Mouse (Mus musculus): ENCODE measurements at regions not wholly inside any gene's neighbourhood (a gene's known extent, or its start where the extent isn't known, plus 50 kb on each side); places are given as distances from the start of the nearest gene placed in this dataset.
"Not testable (repeated sequence)": the region's sequence is repeated elsewhere in the genome, so short reads cannot be mapped to it uniquely, and the experiment has no call there.

DNA sequence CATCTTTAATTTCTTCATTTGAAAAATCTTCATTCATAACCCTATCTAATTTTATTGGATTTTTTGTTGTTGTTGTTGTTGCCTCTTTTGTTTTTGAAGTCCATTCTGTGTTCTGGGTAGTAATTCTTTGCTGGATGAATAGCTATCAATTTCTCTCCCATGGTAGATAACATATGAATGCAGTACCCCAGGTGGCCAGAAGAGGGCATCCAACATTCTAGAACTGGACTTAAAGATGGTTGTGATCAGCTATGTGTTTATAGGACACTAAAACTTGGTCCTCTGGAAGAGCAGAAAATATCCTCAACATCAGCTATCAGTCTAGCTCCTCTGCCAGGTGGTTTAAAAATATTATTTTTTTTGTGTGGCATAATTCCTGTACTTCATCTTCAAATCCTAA is 73.0 kb downstream of the Prl2c3 start:
- DNase-seq, result not testable (repeated sequence)

DNA sequence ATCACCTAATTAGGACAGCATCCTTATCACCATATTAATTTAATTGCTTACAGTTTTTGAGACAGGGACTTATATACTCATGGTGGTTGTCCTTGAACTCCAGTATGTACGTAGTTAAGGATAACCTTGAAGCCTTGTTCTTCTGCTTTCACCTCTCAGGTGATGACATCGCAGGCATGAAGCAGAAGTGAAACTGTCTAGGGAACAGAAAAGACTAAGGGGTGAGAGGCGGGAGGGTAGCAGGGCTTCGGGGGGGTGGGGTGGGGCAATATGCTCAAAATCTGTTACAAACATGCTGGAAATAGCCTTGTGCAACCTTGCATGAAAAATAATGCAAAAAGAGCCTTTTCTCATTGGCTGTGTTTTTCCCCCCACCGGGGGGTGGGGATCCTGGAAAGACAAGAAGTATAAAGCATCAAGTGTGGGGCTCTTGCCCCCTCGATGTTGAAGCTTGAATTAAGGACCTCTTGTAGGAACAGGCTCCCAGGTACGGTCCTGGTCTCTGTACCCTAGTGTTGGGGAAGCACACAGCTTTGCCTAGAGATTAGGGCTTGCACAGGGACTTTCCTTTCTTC is 81.8 kb downstream of the Prl2c3 start:
- not testable (repeated sequence) for DNase-seq

DNA sequence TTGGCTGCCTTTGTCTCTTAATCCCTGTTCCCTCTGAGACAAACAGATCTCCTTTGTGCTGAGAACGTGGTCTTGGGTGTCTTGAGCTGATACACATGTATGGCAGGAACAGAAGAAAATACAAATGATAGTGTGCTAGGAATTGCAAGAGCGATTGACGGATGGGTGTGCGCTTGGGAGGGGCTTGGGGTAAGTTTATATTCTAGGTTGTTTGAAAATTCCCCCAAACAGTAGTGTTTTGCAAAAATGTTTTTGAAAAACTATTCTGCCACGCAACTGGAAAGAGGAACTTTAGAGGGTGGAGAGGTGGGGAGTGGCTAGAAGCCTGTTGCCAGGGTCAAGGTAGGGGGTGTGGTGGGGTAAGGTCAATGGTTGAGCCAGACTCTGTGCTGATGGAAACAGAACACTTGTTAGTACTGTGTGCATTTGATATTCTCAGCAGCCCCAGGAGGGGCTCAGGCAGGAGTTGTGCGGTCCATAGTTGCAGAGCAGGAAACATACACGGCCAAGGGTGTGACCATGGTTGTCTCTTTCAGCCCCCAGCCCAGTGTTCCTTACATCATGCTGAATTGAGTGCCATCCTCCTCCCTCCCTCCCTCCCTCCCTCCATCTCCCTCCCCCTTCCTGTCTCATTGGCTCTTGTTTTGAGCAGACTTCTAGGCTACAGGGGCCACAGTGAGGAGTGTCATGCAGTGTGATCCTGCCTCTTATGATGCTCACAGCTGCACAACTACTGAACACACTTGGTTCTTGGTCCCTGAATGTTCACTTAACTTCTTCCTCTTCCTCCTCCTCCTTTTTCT is 88.2 kb downstream of the Prl2c3 start:
- DNase-seq, result no peak

DNA sequence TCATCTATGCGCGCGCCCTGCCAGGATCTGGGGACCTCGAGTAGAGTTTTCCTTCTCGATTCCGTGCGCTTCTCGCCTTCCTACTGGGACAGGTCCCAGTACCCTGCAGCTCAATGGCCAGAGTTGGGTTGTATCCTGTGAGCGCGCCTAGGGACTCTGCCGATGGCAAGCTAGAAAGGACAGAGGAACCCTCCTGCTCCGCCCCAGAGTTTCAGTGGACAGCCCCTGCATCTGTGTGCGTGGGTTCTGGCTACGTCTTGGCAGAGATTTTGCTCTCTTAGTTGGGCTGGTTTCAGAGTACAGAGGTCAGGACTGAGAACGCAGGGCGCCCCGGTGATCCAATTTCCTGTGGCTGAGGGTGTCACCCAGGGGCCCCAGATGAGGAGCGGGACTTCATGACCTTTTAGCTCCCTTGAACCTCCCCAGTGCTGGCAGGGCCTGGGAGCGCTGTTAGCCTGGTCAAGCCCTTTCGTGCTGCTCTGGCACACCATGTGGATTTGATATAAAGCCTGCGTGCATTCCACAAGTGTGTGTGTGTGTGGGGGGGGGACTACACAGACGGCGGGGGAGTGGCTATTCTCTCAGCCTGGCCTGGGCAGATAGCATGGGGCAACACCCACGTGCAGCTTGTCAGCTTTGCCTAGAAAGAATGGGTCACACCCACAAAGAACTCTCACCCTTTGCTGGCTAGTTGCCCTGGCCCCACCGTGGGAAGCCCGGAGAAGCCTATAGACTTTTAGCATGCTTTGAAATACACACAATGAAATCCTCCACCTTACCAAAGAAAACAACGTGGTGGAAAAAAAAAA is 96.9 kb downstream of the Prl2c3 start:
- DNase-seq, result peak; percentile 15

DNA sequence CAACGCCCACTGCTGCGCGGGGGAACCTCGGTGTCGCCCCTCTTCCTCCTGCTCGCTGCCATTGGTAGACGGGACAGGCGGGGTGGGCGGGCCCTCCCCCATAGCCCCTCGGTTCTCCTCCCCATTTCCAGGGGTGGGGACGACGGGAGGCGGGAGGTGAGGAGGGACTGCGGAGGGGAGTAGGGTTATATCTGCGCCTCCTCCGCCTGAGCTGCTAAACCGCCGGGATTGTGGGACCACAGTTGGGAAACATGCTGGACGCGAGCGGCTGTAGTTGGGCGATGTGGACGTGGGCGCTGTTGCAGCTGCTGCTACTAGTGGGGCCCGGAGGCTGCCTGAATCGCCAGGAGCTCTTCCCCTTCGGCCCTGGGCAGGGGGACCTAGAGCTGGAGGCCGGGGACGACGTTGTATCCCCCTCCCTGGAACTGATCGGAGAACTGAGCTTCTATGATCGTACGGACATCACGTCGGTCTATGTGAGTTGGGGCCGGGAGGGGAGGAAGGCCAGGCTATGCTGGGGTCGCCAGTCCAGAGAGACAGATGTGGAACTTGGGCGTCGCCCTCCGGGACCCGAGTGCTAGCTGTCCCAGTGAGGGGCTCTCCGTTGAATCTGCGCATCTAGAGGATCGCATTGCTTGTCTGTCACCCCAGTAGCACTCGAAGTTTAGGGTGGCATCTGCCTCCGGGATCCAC is 97.6 kb downstream of the Prl2c3 start:
- not testable (repeated sequence) for DNase-seq

DNA sequence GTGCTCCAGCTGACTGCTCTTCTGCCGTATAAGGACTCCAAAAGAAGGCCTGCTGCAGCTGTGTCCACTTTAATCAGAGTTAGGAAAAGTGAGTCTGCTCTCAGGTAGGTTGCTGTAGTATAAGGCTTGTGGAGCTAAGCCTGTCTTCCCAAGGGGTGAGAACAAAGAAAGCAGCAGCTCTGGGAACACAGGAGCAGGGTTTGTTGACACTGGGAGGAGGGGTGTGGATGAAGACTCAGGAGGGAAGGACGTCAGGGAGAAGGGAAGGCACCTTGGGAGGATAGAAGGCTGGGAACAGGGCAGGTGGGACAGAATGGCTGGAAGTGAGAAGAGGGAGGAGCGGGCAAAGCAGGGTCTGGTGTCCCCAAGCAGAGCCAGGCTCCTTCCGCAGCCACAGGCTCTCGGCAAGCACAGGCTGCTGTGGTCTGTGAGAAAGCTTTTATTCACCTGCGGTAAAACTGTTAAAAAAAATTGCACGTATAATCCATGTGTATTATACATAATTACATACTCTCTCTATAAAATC is 106.2 kb downstream of the Prl2c3 start:
- DNase-seq, result not testable (repeated sequence)

DNA sequence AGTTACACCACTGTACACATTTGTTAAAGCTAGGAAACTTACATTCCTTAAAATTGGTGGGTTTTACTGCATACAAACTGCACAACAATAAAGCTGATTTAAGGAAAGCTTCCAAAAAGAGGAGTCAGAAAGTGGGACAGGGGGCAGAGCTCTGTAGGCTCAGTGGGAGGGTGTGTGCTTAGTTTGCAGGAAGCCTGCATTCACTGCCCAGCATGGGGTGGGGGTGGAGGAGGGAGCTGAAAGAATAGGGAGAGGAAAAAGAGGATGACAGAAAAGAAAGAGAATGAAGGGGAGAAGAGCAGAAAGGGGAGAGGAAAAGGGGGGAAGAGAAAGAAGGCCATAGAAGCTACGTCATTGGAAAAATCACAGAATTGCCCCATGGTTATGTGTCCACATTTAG is 111.1 kb downstream of the Prl2c3 start:
- not testable (repeated sequence) for DNase-seq

DNA sequence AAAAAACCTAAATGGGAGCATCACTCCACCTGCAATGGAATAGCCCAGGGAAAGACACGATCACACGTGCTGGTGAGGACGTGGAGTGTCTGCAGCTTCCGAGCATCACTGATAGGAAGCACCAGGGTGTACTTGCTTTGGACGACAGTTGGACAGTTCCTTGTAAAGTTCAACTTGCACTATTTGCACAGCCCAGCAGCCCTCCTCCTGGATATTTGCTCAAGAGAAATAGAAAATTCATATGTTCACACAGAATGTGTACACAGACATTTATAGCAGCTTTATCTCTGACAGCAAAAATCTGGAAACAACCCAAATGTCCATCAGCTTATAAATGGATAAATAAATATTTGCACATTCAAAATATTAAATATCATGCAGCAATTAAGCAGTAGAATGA is 111.7 kb downstream of the Prl2c3 start:
- DNase-seq, result not testable (repeated sequence)

DNA sequence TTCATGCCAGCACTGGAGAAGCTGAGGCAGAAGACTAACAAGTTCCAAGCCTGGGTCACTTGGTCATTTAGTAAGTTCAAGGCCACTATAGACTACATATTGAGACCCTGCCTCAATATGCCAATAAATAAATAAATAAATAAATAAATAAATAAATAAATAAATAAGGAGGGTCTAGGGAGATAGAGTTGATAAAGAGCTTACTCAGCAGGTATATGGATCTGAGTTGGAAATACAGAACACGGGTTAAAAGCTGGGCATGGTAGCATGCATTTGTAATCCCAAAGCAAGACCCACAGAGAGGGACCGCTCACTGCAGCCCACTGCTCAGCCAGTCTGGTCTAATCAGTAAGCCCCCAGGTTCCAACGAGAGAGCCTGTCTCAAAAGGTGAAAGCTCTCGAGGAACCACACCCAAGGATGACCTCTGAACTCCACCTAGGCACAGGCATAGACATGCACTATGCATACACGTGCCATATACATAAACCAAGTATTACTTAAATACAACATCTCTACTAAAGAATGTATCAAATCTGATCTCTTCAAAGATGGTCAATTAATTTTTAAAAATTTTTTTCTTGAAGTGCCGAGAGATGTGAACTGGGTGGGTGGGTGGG is 115.4 kb downstream of the Ero1lb start:
- not testable (repeated sequence) for DNase-seq

DNA sequence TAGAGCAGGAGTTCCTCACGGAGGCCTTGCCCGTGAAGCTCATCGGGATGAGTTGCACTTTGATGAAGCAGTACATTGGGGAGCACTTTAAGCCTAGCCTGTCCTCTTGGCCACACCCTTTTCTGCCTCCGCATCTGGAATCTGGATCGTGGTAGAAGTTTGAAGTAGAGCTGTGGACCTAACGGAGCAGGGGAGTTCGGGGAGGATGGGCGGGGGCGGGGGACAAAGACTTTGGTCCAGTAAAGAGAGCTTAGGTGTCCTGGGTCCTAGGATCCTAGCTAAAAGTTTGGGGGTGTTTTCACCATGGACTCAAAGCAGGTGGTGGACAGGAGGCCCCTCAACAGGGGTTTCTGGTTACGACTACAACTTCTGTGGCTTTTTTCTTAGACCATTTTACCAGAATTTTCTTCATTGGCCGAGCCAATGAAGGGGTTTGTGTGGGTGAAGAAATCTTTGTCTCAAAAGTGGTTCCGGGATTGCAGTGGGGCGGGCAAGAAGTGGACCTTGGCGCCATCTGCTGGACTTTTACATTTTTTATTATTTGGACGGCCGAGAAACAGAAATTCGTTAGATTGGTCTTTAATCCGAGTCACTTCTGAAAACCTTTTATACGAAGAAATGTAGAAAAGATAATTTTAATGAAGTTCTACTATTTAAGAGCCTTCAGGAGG is 114.7 kb downstream of the Ero1lb start:
- peak; percentile 29 for DNase-seq

DNA sequence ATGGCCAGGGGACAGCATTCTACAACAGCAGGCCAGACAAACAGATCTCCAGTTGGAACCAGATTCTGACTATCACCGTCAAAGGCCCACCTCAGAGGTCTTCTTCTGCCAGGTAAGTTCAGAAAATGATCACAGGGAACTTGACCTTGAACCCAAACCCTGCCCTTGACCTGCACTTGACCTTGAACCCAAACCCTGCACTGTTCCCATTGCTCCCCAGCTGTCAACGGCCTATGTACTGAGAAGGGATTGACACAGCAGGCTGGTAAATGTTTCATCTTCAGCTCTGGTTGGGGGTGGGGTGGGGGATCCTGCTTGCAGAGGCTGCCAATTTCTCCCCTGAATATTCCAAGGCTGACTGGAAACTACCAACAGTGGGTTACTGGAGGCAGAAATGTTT is 111.7 kb downstream of the Ero1lb start:
- no peak for DNase-seq

DNA sequence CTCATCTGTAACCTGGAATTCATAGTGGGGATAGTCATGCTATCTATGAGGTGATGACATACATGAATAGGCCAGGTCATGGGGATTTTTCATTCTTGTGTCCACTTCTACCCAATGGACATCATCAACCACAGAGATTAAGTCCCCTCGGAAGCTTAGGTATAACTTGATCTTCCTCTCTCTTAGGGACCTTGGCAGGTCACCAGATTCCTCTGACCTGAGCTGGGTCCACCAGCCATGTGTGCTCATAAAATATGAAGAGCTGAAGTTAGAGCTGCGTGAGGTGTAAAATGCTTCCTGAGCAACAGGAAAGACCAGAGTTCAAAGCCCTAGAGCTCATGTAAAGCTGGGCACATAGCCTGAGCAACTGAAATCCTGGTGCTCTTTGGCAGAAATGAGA is 105.3 kb downstream of the Ero1lb start:
- not testable (repeated sequence) for DNase-seq

DNA sequence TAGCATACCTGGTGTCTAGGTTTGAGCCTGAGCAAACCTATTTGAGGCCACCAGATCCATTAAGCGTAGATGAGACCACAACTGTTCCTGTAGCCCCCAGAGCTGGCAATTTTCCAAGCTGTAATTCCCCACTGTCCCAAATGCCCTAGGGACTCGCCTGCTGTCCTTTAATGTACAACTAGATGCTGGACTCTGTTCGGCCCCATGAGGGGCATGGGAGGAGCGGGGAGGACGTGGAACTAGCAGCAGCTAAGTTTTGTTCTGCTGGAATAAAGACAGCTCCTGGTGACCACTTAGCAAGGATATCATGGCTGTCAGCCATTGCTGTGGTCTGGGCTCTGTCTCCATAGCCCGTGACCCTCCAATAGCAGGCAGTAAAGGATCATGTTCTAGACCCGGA is 103.1 kb downstream of the Ero1lb start:
- DNase-seq, result not testable (repeated sequence)

DNA sequence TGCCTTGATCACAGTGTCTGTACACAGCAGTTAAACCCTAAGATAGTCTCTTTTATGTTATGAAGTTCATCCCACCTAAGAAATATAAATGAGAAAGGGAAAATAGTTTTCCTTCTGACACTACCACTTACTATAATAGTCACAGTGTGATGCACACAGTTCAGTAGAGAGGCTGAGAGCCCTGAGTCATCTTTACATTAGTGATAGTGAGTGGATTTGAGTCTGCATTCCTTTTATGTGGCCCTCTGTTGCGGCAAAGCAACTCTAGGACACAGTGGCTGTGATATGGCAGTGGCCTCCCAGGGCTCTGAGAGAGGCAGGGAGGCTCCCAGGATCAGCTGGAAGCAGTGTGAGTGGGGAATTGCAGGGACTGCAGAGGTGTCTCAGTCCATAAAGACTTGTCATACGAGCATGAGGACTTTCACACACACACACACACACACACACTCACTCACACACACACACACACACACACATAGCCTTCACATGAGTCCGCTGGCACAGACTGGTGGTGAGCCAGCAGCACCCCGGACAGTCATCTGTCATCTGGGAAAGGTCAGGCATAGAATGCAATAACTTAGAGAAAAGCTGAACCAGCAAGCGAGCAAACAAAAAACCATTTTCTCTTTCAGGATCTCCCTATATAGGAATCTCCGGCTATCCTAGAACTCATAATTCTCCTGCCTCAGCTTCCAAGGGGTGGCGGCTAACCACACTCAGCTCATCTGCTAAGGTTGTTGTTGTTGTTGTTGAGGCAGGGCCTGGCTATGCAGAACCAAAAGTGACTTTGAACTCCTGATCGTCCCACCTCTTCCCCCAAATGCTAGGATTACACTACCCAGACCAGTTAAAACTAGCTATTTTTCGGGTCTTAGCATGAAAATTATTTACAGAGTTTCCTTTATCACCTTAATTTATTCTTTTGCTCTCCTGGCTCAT is 102.3 kb downstream of the Ero1lb start:
- peak; percentile 63 for DNase-seq

DNA sequence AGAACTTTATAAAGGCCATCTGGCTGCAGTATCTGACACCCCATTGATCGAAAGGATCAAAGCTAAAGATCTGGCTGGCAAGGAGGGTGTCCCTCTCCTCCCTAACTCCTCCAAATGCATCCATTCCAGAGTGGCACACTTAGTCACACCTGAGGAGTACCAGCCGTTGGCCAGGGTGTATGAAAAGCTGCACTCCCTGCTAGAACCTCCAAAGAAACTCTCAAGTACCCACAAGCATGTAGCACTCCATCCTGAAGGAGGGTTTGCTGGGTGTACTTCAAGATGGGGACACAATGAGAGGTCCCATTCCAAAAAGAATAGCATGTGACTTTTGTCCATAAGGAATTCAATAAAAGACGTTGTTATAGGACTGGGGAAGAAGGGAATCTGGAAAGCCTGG is 100.4 kb downstream of the Ero1lb start:
- DNase-seq, result not testable (repeated sequence)

Measured in adrenal gland, postnatal 25 days (tissue).